Mouse (Mus musculus): ENCODE results near the gene Pde4d.

Gene Pde4d

DNA sequence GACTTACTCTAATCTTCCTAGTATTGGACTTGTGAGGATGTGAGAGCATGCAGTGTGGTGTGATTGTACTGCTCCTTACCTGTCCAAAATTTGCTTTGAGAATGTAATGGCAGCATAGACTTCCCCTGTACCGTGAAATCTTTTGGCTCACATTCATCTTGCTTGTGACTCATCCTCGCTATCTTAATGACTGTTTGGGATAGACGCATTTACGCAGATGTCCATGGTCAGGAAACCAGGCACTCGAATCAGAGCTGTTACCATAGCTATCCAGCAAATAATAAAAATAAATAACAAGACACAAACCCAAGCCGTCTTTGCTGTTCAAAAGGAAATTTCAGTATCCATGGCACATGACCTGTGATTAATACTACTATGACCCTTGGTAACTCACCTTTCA is 829.5 kb downstream of the Pde4d start:
- ChIA-PET CTCF (no interaction called here), POLR2A (interaction anchor here in 2 of 4 experiments (1.2 to 2.5 kb wide), 5 partner anchors 10 to 19 kb away, joined by 4 to 8 read pairs (median 6); no protein-coding TSS in a partner anchor)

DNA sequence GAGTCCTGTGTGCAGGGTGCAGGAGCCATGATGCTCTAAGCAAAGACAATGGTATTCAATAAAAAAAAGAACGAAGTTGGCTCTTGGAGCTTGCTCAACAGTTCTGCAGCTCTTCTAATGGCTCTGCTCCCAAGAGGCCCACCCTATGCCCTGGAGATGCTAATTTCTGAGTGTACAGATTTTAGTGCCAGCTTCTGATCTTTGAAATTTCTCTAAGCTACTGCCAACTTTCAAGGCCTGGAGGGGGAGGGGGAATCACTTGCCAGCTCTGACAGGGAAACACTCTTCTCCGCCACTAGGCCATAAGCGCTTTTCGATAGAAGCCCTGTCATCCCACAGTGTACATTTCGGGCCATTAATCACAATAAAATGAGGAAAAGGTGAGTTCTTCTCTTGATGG is 830.7 kb downstream of the Pde4d start:
- ChIA-PET POLR2A (interaction anchor here in 3 of 4 experiments (0.6 to 2.5 kb wide), 4 partner anchors 9 to 20 kb away, joined by 3 to 8 read pairs (median 6); no protein-coding TSS in a partner anchor), CTCF (interaction anchor here in 2 of 4 experiments (0.6 to 0.7 kb wide), 3 partner anchors 11 to 247 kb away, joined by 3 to 7 read pairs (median 4); no protein-coding TSS in a partner anchor)

DNA sequence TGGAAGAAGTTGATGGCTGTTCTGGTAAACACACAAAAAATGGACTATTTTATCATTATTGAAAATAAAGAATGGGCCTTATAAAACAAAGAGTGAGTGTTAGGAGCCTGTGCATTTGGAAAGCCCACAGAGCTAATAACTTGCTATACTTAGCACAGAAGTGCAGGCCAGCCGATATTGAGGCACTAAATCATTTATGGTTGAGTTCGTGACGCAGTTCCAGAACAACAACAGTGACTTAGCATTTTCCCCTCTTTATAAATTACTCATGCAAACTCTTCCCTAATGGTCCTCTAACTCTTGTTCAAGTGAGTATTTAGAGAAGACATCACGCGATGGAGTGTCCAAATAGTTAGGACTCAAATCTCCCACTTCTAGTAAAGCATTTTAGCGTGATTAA is 837.7 kb downstream of the Pde4d start:
- ChIA-PET POLR2A (interaction anchor here in 1 of 4 experiments (1.2 kb wide), 1 partner anchor 38 kb away, joined by 3 read pairs; no protein-coding TSS in a partner anchor), CTCF (no interaction called here)

DNA sequence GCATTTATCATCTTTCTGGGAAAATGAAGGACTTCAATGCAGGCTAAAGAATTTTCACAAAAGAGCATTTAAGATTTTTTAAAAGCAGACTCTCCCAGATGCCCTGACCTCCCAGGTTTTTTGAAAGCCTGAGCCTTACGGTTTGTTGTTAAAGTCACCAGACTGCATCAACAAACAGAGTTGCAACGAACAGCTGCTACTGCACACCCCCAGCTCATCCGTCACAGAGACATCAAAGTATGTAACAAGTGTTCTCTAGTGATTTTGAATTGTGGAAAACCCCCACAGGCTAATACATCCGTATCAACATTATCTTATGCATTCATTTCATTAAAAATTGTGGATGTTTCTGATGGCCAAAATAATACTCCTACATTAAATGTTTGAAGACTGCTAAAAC is 841.2 kb downstream of the Pde4d start:
- ChIA-PET CTCF (no interaction called here), POLR2A (interaction anchor here in 1 of 4 experiments (0.7 to 1.5 kb wide), 3 partner anchors 14 to 25 kb away, joined by 3 read pairs; no protein-coding TSS in a partner anchor)

DNA sequence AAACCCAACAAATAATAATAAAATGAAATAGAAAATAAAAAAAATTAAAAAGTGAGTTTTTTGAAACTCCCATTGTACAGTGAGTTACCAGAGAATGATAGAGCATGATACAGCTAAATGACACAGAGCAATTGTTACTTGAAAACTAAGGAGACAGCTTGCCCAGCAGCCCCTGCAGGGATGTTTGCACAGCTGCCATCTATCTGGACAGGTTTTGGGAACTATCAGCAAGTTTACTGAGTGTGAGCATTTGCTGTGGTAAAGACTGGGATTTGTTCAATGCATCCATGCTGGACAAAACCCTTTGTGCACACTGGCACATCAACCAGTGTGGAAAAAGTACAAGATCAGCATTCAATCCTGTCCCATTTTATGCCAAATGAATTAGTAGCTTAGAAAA is 843.3 kb downstream of the Pde4d start:
- POLR2A ChIA-PET: interaction anchor here in 1 of 4 experiments (0.6 to 1.5 kb wide), 3 partner anchors 20 to 57 kb away, joined by 3 to 4 read pairs (median 3); no protein-coding TSS in a partner anchor

DNA sequence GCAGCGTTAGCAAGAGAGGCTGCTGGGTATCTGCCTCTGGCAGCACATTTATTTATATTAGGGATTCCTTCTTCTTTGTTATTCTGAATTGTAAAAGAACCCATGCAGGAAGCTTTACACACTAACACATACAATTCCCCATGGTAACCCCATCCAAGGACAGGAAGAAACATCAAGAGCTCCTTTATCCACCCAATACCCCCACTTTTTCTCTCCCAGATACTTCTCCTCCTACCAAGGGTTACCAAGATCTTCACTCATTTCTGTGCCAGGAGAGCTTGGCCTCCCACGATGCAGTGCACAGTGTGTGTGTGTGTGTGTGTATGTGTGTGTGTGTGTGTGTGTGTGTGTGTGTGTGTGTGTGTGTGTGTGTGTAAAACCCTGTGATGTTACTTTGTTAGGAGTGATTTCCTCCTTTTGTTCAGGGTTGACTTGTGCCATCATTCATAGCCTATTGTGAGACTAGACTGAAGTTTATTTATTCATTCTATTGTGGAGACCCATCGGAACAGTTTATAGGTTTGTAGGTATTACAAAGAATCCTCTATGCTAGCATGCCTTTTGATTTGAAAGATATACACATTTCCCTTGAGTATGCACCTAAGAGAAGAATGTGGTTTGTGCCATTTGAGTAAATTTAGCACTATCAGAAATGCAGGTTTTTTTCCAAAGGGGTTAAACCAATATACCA is 846.7 kb downstream of the Pde4d start:
- ChIA-PET POLR2A (interaction anchor here in 2 of 4 experiments (0.6 to 1.4 kb wide), 3 partner anchors 10 to 1788 kb away, joined by 3 to 4 read pairs (median 4); no protein-coding TSS in a partner anchor), CTCF (interaction anchor here in 1 of 4 experiments (1.1 kb wide), 1 partner anchor 67 kb away, joined by 4 read pairs; no protein-coding TSS in a partner anchor)

More for the DNA sequence above, 843.3 kb downstream of the Pde4d start:
- CTCF ChIA-PET: no interaction called here

DNA sequence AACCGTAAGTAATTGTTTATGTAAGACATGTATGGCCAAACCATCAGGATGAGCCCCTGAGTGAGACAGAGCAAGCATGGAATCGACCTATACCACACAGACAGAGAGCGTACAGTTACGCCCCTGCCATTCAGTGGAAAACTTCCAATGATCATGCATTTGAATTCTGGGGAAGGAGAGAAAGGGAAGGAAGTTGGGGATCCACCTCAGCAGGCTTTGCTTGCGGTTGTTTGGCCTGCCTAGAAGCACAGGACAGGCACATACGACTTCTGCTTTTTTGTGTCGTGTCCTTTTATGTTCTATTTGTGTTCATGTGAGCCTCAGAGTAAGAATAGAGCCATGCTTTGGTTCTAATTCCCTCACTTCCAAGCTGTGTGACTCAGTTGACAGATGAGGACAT is 849.1 kb downstream of the Pde4d start:
- POLR2A ChIA-PET: no interaction called here
- CTCF ChIA-PET: interaction anchor here in 1 of 4 experiments (0.6 kb wide), 1 partner anchor 39 kb away, joined by 4 read pairs; no protein-coding TSS in a partner anchor

DNA sequence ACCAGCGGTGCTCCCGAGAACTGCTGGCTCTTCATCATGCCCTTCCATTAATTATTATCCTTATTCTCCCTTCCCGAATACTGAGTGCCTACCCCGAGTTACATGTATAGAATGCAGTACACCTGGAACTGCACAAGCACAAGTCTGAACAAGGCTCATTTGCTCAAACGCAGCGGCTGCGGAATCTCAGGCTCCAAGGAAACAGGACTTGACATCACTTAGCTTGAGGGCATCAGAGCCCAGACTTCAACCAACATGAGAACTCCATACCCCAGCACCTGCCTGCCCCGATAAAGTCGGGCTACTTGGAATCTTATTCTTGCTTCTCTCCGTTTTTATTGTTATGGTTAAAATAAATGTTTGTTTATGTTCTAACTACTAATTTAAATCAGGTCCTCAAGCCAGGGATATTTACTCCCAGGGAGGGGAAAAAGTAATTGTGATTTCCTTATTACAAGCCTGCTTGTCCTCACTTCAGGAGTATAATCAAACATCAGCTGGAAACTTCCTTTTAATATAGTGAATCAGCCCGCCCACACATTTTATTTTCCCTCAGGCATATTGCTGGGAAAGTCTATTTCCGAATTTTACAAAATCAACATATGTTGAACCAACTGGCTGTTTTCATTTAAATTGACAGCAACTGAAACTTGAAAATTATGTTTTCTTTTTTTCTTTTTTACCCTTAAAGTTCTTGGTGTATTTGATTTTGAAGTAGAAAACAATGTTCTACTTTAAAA is 849.9 kb downstream of the Pde4d start:
- ChIA-PET POLR2A (no interaction called here), CTCF (interaction anchor here in 1 of 4 experiments (0.6 kb wide), 1 partner anchor 40 kb away, joined by 4 read pairs; no protein-coding TSS in a partner anchor)

DNA sequence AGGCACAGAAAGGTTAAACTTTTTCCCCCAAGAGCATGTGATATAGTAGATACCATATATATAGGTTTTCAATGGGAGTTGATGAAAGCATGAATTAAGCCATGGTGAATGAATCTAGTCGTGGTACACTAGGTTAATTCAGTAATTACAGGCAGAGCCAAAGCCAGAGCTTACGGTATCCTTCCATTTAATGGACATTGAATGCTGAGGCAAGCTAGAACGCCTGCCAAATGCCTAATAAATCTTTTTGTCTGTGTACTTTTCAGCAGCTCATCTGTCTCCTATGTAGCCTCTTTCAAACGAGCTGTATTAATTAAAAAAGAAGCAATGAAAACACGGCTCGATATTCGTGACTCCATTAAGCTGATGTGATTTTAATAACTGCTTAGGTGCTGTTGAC is 862.8 kb downstream of the Pde4d start:
- CTCF ChIA-PET: interaction anchor here in 1 of 4 experiments (0.7 kb wide), 1 partner anchor 422 kb away, joined by 4 read pairs; no protein-coding TSS in a partner anchor
- POLR2A ChIA-PET: interaction anchor here in 1 of 4 experiments (0.8 kb wide), 1 partner anchor 20 kb away, joined by 3 read pairs; no protein-coding TSS in a partner anchor

DNA sequence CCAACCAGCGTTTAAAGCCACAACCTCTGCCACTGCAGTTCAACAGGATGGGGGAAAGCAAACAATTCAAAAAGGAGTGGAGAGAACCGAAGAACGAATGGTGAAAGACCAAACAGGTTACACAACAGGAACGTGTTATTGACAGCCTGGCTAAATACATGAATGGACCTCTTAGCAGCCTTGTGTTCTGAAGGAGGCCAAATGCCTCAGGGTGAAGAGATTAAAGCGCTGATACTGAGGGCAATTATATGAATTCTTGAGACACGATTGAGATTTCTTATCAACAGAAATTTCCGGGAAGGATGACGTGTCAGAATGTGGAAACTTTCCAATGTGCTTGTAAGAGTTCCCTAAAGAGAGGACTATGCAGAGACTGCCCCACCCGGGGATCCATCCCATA is 865.9 kb downstream of the Pde4d start:
- ChIA-PET POLR2A (no interaction called here), CTCF (no interaction called here)

DNA sequence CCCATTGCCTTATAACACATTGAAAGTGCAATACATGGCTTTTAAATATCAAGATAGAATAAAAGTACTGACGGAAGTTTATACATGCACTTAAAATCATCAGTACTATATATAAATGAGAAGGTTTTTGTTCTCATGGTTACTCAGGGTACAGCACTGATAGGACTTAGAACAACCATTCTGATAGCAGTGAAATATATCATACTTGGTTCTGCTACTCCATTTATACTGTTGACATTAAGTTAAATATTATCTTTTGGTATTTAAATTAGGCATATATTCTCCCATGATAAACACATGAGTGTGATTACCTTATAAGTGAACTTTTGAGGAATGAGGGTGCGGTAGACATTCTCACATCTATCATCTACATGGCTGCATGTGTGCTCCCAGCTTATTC is 867.9 kb downstream of the Pde4d start:
- POLR2A ChIA-PET: interaction anchor here in 1 of 4 experiments (1.4 kb wide), 1 partner anchor 29 kb away, joined by 3 read pairs; no protein-coding TSS in a partner anchor
- CTCF ChIA-PET: interaction anchor here in 1 of 4 experiments (0.5 kb wide), 1 partner anchor 273 kb away, joined by 3 read pairs; no protein-coding TSS in a partner anchor

DNA sequence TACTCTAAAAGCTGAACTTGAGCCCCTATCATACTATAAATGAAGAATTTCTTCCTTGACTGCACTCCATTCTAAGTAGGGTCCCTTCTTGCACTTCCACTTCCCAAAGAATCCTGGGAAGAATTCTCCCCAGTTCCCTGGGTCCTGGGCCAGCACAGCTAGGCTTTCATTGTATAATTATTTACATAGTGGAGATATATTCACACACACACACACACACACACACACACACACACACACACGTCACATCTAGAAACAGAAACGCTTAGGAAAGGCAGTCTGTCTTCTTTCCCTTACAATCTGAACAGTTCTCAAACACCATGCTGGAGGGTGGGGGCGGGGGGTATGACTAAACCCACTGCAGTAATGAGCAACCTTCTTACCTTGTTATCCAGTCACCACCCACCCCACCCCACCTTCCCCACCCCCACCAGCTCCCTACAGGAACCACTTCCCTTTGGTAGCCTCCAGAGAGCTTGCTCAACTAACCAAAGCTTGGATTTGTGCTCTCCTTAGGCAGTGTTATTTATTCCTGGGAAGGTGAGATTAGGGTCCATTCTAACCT is 868.8 kb downstream of the Pde4d start:
- POLR2A ChIA-PET: interaction anchor here in 2 of 4 experiments (0.6 to 1.4 kb wide), 3 partner anchors 11 to 83 kb away, joined by 3 to 6 read pairs (median 6); no protein-coding TSS in a partner anchor
- CTCF ChIA-PET: interaction anchor here in 1 of 4 experiments (0.7 kb wide), 1 partner anchor 13 kb away, joined by 3 read pairs; no protein-coding TSS in a partner anchor

DNA sequence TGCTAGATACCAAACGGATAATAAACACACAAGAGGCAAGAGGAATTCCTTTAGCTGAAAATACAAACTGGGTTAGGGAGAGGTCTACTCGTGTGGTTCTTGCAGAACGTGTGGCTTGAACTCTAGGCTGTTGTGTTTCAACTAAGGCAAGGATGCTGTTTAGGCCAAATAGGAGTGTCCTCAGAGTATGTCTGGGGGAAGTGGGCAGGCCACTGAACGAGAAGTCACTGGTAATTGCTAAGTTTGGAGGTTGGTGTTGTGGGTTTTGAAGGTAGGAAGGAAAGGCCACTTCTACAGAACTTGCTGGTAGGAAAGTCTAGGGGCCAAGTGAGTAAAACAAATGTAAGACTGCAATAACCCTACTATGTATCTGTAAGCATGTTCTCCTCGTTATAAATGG is 876.3 kb downstream of the Pde4d start:
- ChIA-PET CTCF (no interaction called here), POLR2A (interaction anchor here in 1 of 4 experiments (1.2 kb wide), 1 partner anchor 38 kb away, joined by 3 read pairs; no protein-coding TSS in a partner anchor)

DNA sequence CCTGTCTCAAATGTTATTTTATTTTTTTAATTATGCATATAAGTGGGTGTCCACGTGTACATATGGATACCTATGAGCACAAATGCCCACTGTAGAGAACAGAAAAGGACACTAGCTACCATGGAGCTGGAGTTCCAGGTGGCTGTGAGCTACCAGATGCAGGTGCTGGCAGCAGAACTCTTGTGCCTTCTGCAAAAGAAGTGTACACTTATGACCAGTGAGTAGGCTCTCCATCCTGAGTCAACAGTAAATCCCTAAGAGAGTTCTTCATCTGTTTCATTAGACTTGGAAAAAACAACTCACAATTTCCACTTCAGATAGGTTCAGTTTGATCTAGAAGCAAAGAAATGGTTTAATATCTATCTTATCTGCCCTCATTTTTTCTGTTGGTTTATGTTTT is 881.8 kb downstream of the Pde4d start:
- ChIA-PET POLR2A (interaction anchor here in 1 of 4 experiments (1.2 kb wide), 1 partner anchor 355 kb away, joined by 3 read pairs; no protein-coding TSS in a partner anchor), CTCF (interaction anchor here in 1 of 4 experiments (0.7 kb wide), 1 partner anchor 251 kb away, joined by 3 read pairs; no protein-coding TSS in a partner anchor)

DNA sequence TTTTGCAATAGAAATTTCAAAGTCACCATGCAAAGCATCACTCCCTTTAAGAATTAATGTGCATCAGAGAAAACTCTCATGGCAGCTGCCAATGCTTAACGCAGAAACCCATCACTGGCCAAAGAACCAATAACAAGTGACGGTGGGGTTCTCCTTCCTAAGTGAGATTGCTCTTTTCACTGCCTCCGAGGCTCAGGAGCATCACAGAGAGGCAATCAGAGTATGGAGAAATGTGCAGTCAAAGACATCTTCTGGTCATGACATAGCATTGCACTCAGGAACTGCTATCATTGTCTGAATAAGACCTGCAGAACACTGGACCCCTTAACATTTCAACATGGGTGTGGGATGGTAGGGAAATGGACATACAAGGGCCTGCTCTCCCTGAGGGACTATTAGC is 892.2 kb downstream of the Pde4d start:
- ChIA-PET POLR2A (interaction anchor here in 2 of 4 experiments (1.1 to 1.2 kb wide), 3 partner anchors 36 to 112 kb away, joined by 3 to 6 read pairs (median 4); no protein-coding TSS in a partner anchor), CTCF (interaction anchor here in 2 of 4 experiments (0.7 to 2.2 kb wide), 3 partner anchors 113 to 427 kb away, joined by 3 to 15 read pairs (median 6); no protein-coding TSS in a partner anchor)

DNA sequence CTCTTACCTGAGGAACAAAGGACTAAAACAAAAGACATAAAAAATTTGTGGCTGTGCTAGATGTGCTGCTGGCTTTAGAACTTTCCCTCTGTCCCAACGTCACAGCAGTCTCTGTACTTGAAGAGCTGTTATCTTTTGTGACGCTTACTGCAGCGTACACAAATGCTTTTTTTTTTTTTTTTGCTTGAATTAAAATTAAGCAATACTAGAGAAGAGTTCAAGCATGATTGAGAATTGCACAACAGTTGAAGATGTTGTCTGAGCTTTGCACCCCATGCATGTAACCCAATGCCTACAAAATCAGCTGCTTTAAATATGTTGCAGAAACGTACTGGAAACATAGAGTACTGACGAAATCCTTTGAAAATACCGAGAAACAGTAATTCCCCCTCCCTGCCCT is 892.7 kb downstream of the Pde4d start:
- CTCF ChIA-PET: interaction anchor here (0.7 to 2.2 kb wide), 8 partner anchors 9 to 426 kb away, joined by 3 to 15 read pairs (median 6); no protein-coding TSS in a partner anchor
- POLR2A ChIA-PET: interaction anchor here in 2 of 4 experiments (1.1 to 1.2 kb wide), 4 partner anchors 35 to 112 kb away, joined by 3 to 6 read pairs (median 4); no protein-coding TSS in a partner anchor

DNA sequence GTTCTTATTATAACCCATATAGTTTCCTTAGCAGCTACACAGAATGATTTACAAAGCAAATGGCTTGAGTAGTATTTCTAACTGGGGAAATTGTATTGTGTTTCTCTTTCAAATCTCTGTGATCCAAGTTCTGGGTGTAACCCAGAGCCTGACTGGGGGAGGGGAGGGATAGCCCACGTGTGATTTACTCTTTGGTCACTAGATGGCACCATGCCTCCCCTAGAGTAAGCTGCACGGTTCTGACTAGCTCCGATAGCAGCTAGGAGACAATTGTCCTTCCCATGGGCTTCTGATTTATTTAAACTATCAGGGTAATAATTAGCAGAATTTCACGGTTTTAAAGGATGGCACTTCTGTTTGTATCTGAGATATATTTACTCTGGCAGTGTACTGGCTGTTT is 893.8 kb downstream of the Pde4d start:
- CTCF ChIA-PET: interaction anchor here (0.5 to 2.4 kb wide), 27 partner anchors 13 to 1302 kb away, joined by 3 to 23 read pairs (median 4); no protein-coding TSS in a partner anchor

DNA sequence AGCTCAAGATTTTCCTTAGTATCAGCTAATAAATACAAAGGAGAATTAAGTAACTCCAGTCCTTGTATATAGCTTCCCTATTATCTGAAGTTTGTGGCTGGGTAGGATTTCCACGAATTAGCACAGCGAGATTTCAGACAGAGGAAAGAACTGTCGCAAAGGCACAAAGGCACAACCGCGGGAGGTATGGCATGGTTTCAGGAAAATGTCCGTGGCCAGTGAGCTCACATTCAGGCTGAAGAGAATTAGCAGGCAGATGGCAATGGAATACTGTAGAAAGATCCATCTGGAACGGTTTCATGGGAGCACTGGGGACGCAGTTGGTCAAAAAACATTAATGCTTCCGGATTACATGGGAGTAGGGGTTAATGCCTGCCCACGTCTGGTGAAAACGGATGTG is 898.0 kb downstream of the Pde4d start:
- POLR2A ChIA-PET: interaction anchor here in 2 of 4 experiments (0.6 to 1.6 kb wide), 4 partner anchors 9 to 209 kb away, joined by 3 to 5 read pairs (median 4); no protein-coding TSS in a partner anchor
- CTCF ChIA-PET: interaction anchor here in 1 of 4 experiments (1.0 kb wide), 1 partner anchor 200 kb away, joined by 3 read pairs; no protein-coding TSS in a partner anchor

More for the DNA sequence above, 893.8 kb downstream of the Pde4d start:
- POLR2A ChIA-PET: interaction anchor here in 3 of 4 experiments (0.6 to 1.2 kb wide), 9 partner anchors 15 to 398 kb away, joined by 3 to 5 read pairs (median 3); no protein-coding TSS in a partner anchor
